Mouse (Mus musculus): ENCODE measurements around the gene B3gat3. TPM values are rescaled to one million over a fixed set of nuclear protein-coding genes. Genes with fewer than 3 reads are reported as not detected.
"Not testable (repeated sequence)": the region's sequence is repeated elsewhere in the genome, so short reads cannot be mapped to it uniquely, and the experiment has no call there.

Gene B3gat3
- polyA plus RNA-seq, 1 experiment from 2014 or later, result 28.4 TPM

GRCm38 (mm10) chr19:8972491-8972890 lies 52.3 kb downstream of the B3gat3 start:
- not testable (repeated sequence) for H3K4me2 ChIP-seq; ATAC-seq; H3K27ac ChIP-seq; H3K4me3 ChIP-seq; H3K27me3 ChIP-seq (replicated peaks); H3K9ac ChIP-seq; H3K9me3 ChIP-seq (replicated peaks)
- peaks cover 92% of the 10 kb centered on the region for H3K36me3 ChIP-seq
- WGBS (ENCODE audit: insufficient replicate concordance), result 70% methylated on average over 8 of the region's 8 CpGs
- H3K4me1 ChIP-seq, result peaks cover 49% of the 10 kb centered on the region

DNA sequence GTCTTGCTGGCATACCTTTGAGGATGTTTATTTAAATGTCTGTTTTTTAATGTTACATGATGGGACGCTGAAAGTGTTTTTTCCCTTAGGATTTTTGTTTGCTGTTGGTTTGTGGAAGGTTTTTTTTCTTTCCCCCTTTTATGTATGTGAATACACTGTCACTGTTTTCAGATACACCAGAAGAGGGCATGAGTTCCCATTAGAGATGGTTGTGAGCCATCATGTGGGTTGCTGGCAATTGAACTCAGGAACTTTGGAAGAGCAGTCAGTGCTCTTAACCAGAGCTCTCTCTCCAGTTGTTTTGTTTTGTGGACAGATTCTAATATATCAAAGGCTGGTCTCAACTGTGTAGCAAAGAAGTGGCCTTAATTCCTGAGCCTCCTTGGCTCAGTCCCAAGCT lies 54.5 kb downstream of the B3gat3 start:
- no peak overlapping the region for H3K27ac ChIP-seq
- no peaks in the 10 kb centered on the region for H3K9me3 ChIP-seq (replicated peaks)
- H3K9ac ChIP-seq, result no peak overlapping the region
- no peak overlapping the region for H3K4me3 ChIP-seq
- H3K4me1 ChIP-seq, result peaks cover 32% of the 10 kb centered on the region
- H3K4me2 ChIP-seq, result no peak overlapping the region
- ATAC-seq, result no peak
- WGBS (ENCODE audit: insufficient replicate concordance), result 76% methylated on average over 1 of the region's 1 CpGs
- peaks cover 100% of the 10 kb centered on the region for H3K36me3 ChIP-seq
- no peaks in the 10 kb centered on the region for H3K27me3 ChIP-seq (replicated peaks)

DNA sequence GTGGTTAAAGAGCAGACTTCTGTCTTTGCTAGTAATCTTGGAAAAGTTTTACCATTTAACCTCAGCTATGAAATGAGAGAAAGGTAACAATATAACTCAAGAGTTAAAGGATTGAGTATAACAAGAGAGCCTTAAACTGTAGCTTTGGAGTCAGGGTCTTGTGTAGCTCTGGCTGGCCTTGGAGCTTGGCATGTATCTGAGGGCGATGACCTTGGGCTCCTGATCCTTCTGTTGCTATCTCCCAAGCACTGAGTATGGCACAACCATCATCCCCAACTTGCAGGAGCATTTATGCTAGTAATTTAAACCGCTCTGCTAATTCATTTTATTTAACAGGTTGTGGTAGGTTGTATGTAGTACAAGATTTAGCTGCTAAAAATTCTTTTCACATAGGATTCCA lies 55.3 kb downstream of the B3gat3 start:
- H3K36me3 ChIP-seq, result peaks cover 100% of the 10 kb centered on the region
- H3K27ac ChIP-seq, result no peak overlapping the region
- H3K4me2 ChIP-seq, result no peak overlapping the region
- no peak overlapping the region for H3K4me3 ChIP-seq
- WGBS (ENCODE audit: insufficient replicate concordance), result 81% methylated on average over 2 of the region's 2 CpGs
- H3K9ac ChIP-seq, result no peak overlapping the region
- peaks cover 34% of the 10 kb centered on the region for H3K4me1 ChIP-seq
- H3K27me3 ChIP-seq (replicated peaks), result no peaks in the 10 kb centered on the region
- ATAC-seq, result no peak
- H3K9me3 ChIP-seq (replicated peaks), result no peaks in the 10 kb centered on the region

DNA sequence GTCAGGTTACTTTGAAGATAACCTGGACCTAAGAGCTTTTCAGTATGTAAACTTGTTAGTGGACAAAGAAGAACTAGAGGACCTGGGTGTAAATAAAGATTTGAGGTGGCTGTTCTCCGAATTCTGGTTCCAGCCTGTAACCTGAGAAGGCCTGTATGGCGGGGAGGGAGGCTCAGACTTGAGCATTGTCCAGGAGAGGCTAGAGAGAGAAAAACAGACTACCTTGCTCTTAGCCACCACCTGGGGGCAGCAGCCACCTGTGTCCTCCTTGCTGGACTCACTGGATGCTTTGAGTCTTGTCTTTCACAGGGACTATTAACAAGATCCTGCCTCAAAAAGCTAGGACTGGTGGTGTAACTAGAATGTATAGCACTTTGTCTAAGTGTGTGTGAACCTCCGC lies 56.4 kb downstream of the B3gat3 start:
- Histone ChIP-seq H3K9me3 (replicated peaks) (no peaks in the 10 kb centered on the region), H3K4me3 (no peak overlapping the region), H3K36me3 (peaks cover 95% of the 10 kb centered on the region), H3K9ac (no peak overlapping the region), H3K27me3 (replicated peaks) (no peaks in the 10 kb centered on the region), H3K27ac (no peak overlapping the region), H3K4me2 (no peak overlapping the region), H3K4me1 (peaks cover 31% of the 10 kb centered on the region)
- no peak for ATAC-seq
- 68% methylated on average over 3 of the region's 3 CpGs for WGBS (ENCODE audit: insufficient replicate concordance)

Small RNAs within 50 kb of the gene (microRNA-seq; reads per million reads assigned to microRNA genes)
- gene Mir5136, result 1.4 reads per million

Other genes starting within 250 kb of the B3gat3 start
- gene Slc3a2, start 197.0 kb upstream of the B3gat3 start, polyA plus RNA-seq (2016; fragmentation: Nextera tagmentation; extraction: Ambion mirVana), result 133 and 141 TPM in 2 replicates
- gene Wdr74, start 184.5 kb upstream of the B3gat3 start, polyA plus RNA-seq (2016; fragmentation: Nextera tagmentation; extraction: Ambion mirVana), result 87.1 and 95.9 TPM in 2 replicates
- gene 1700092M07Rik, start 179.7 kb upstream of the B3gat3 start, polyA plus RNA-seq (2016; fragmentation: Nextera tagmentation; extraction: Ambion mirVana), result 2.1 and 2.3 TPM in 2 replicates
- 56.2 and 58.4 TPM in 2 replicates for gene Stx5a, start 179.0 kb upstream of the B3gat3 start, polyA plus RNA-seq (2016; fragmentation: Nextera tagmentation; extraction: Ambion mirVana)
- 116 and 130 TPM in 2 replicates for gene Nxf1, start 163.3 kb upstream of the B3gat3 start, polyA plus RNA-seq (2016; fragmentation: Nextera tagmentation; extraction: Ambion mirVana)
- 77.4 and 80.0 TPM in 2 replicates for gene Tmem223, start 149.4 kb upstream of the B3gat3 start, polyA plus RNA-seq (2016; fragmentation: Nextera tagmentation; extraction: Ambion mirVana)
- gene Tmem179b, start 145.9 kb upstream of the B3gat3 start, polyA plus RNA-seq (2016; fragmentation: Nextera tagmentation; extraction: Ambion mirVana), result 99.1 and 104 TPM in 2 replicates
- 21.8 and 23.1 TPM in 2 replicates for gene Taf6l, start 134.0 kb upstream of the B3gat3 start, polyA plus RNA-seq (2016; fragmentation: Nextera tagmentation; extraction: Ambion mirVana)
- 105 and 110 TPM in 2 replicates for gene Polr2g, start 121.8 kb upstream of the B3gat3 start, polyA plus RNA-seq (2016; fragmentation: Nextera tagmentation; extraction: Ambion mirVana)
- gene Zbtb3, start 117.8 kb upstream of the B3gat3 start, polyA plus RNA-seq (2016; fragmentation: Nextera tagmentation; extraction: Ambion mirVana), result 2.3 and 2.8 TPM in 2 replicates
- gene Ttc9c, start 101.0 kb upstream of the B3gat3 start, polyA plus RNA-seq (2016; fragmentation: Nextera tagmentation; extraction: Ambion mirVana), result 29.6 and 31.6 TPM in 2 replicates
- gene Hnrnpul2, start 100.4 kb upstream of the B3gat3 start, polyA plus RNA-seq (2016; fragmentation: Nextera tagmentation; extraction: Ambion mirVana), result 3.5 and 3.6 TPM in 2 replicates
- 0.26 TPM in 1 of 2 replicates, not detected in the other for gene AC129217.1, start 90.6 kb upstream of the B3gat3 start, polyA plus RNA-seq (2016; fragmentation: Nextera tagmentation; extraction: Ambion mirVana)
- gene Bscl2, start 82.9 kb upstream of the B3gat3 start, polyA plus RNA-seq (2016; fragmentation: Nextera tagmentation; extraction: Ambion mirVana), result 37.0 and 45.2 TPM in 2 replicates
- gene Gng3, start 81.2 kb upstream of the B3gat3 start, polyA plus RNA-seq (2016; fragmentation: Nextera tagmentation; extraction: Ambion mirVana), result 0.62 and 0.65 TPM in 2 replicates
- 0.11 TPM in 1 of 2 replicates, not detected in the other for gene Lrrn4cl, start 69.6 kb upstream of the B3gat3 start, polyA plus RNA-seq (2016; fragmentation: Nextera tagmentation; extraction: Ambion mirVana)
- 133 and 135 TPM in 2 replicates for gene Ubxn1, start 48.9 kb upstream of the B3gat3 start, polyA plus RNA-seq (2016; fragmentation: Nextera tagmentation; extraction: Ambion mirVana)
- gene Uqcc3, start 39.5 kb upstream of the B3gat3 start, polyA plus RNA-seq (2016; fragmentation: Nextera tagmentation; extraction: Ambion mirVana), result 40.6 and 43.4 TPM in 2 replicates
- 76.1 and 80.4 TPM in 2 replicates for gene Lbhd1, start 36.6 kb upstream of the B3gat3 start, polyA plus RNA-seq (2016; fragmentation: Nextera tagmentation; extraction: Ambion mirVana)
- gene Gm49403, start 36.4 kb upstream of the B3gat3 start, polyA plus RNA-seq (2016; fragmentation: Nextera tagmentation; extraction: Ambion mirVana), result not detected in 2 replicates
- gene 1810009A15Rik, start 31.5 kb upstream of the B3gat3 start, polyA plus RNA-seq (2016; fragmentation: Nextera tagmentation; extraction: Ambion mirVana), result 107 and 111 TPM in 2 replicates
- gene Gm49416, start 31.4 kb upstream of the B3gat3 start, polyA plus RNA-seq (2016; fragmentation: Nextera tagmentation; extraction: Ambion mirVana), result not detected in 2 replicates
- gene Ints5, start 27.4 kb upstream of the B3gat3 start, polyA plus RNA-seq (2016; fragmentation: Nextera tagmentation; extraction: Ambion mirVana), result 39.9 and 40.8 TPM in 2 replicates
- gene Ganab, start 22.3 kb upstream of the B3gat3 start, polyA plus RNA-seq (2016; fragmentation: Nextera tagmentation; extraction: Ambion mirVana), result 61.9 TPM in 2 replicates
- gene Rom1, start 9.0 kb downstream of the B3gat3 start, polyA plus RNA-seq (2016; fragmentation: Nextera tagmentation; extraction: Ambion mirVana), result 3.0 and 3.4 TPM in 2 replicates
- 21.3 and 23.0 TPM in 2 replicates for gene Eml3, start 9.2 kb downstream of the B3gat3 start, polyA plus RNA-seq (2016; fragmentation: Nextera tagmentation; extraction: Ambion mirVana)
- 138 and 140 TPM in 2 replicates for gene Mta2, start 21.5 kb downstream of the B3gat3 start, polyA plus RNA-seq (2016; fragmentation: Nextera tagmentation; extraction: Ambion mirVana)
- gene Tut1, start 33.5 kb downstream of the B3gat3 start, polyA plus RNA-seq (2016; fragmentation: Nextera tagmentation; extraction: Ambion mirVana), result 26.0 and 27.7 TPM in 2 replicates
- 358 and 366 TPM in 2 replicates for gene Eef1g, start 46.7 kb downstream of the B3gat3 start, polyA plus RNA-seq (2016; fragmentation: Nextera tagmentation; extraction: Ambion mirVana)
- 1.8 and 2.0 TPM in 2 replicates for gene Ahnak, start 68.9 kb downstream of the B3gat3 start, polyA plus RNA-seq (2016; fragmentation: Nextera tagmentation; extraction: Ambion mirVana)
- not detected in 2 replicates for gene Scgb1a1, start 167.6 kb downstream of the B3gat3 start, polyA plus RNA-seq (2016; fragmentation: Nextera tagmentation; extraction: Ambion mirVana)
- 13.2 and 13.6 TPM in 2 replicates for gene Asrgl1, start 215.3 kb downstream of the B3gat3 start, polyA plus RNA-seq (2016; fragmentation: Nextera tagmentation; extraction: Ambion mirVana)

Measured in liver, embryonic 12.5 days (tissue).